ENCODE assay signal across 22 mouse cellular contexts in genomic region chr9:117717346-117717745, GRCm38 (mm10).
A peak's percentile ranks its signal among the peaks of the same experiment; 100 is the strongest.
DNase-seq lines count a peak whose midpoint lies in the region; ATAC-seq and TF ChIP-seq lines count a peak whose summit lies in the region.
"Had no signal": no experiment of that assay in that cellular context is flagged by ENCODE, and none has a peak within 500 bp of the region (broad histone marks: within the 10 kb centered on the region; RNA-seq: fewer than 3 reads in every experiment).

No protein-coding gene starts in this region.

- H3K27me3 ChIP-seq in intestine, postnatal 0 days (replicated peaks; ENCODE audit: control insufficient read depth, insufficient read depth, low read length) = no peaks in the 10 kb centered on the region
- H3K27me3 ChIP-seq: embryonic facial prominence, embryonic 13.5 days; forebrain, embryonic 13.5 days; hindbrain, embryonic 15.5 days had no signal

- ATAC-seq in intestine, postnatal 0 days = no peak
- ATAC-seq: activated CD4-positive, CD25-positive, alpha-beta regulatory T cell, adult 4 months; forebrain, embryonic 13.5 days; forebrain, postnatal 0 days; intestine, embryonic 16.5 days had no signal

- no peak overlapping the region for H3K27ac ChIP-seq in intestine, postnatal 0 days (ENCODE audit: low read depth, low read length)
- no peak overlapping the region for H3K27ac ChIP-seq in gastrocnemius, adult 2 months
- H3K27ac ChIP-seq: embryonic facial prominence, embryonic 13.5 days; forebrain, embryonic 13.5 days; heart, embryonic 10.5 days; hindbrain, embryonic 15.5 days had no signal

- no peak overlapping the region for H3K9ac ChIP-seq in intestine, postnatal 0 days (ENCODE audit: low read depth, low read length)
- H3K9ac ChIP-seq: embryonic facial prominence, embryonic 13.5 days; forebrain, embryonic 13.5 days; forebrain, postnatal 0 days; hindbrain, embryonic 15.5 days had no signal

- intact Hi-C loops in gastrocnemius, adult 2 months (cut with DNase I) = no loop called here
- intact Hi-C loops in left cerebral cortex, postnatal 14 days (cut with DNase I) = no loop called here

- no peaks in the 10 kb centered on the region for H3K4me1 ChIP-seq in intestine, postnatal 0 days (replicated peaks; ENCODE audit: control insufficient read depth, insufficient read depth, low read length)
- H3K4me1 ChIP-seq: forebrain, embryonic 13.5 days; hindbrain, embryonic 15.5 days had no signal

- H3K9me3 ChIP-seq in intestine, postnatal 0 days (ENCODE audit: control insufficient read depth) = no peaks in the 10 kb centered on the region
- H3K9me3 ChIP-seq: embryonic facial prominence, embryonic 13.5 days; forebrain, embryonic 13.5 days; heart, embryonic 10.5 days; hindbrain, embryonic 15.5 days had no signal

- H3K4me2 ChIP-seq in intestine, postnatal 0 days (replicated peaks; ENCODE audit: low read depth) = no peak overlapping the region
- H3K4me2 ChIP-seq: embryonic facial prominence, embryonic 13.5 days; forebrain, embryonic 13.5 days; hindbrain, embryonic 15.5 days had no signal

- peak; percentile 74 for DNase-seq in heart, adult 11 months
- DNase-seq in heart, postnatal 4 days = no peak
- peak; percentile 66 for DNase-seq in adrenal gland, adult 2 months
- DNase-seq in adrenal gland, postnatal 25 days = peak; percentile 32
- DNase-seq in spleen, adult 18-20 months = no peak
- no peak for DNase-seq in gastrocnemius, adult 2 months
- DNase-seq in left cerebral cortex, postnatal 14 days (ENCODE audit: low spot score in 2 of 2) = no peak
- DNase-seq: cerebellum, adult 18-20 months; cerebellum, adult 9-11 months; cerebellum, postnatal 36 days; forebrain, postnatal 0 days; gastrocnemius, postnatal 36 days; heart, adult 18-20 months; heart, postnatal 10 days; kidney, adult 8-10 months had no signal

- WGBS in intestine, postnatal 0 days = 72% methylated on average over 4 of the region's 4 CpGs

- TF ChIP-seq CTCF in intestine, postnatal 0 days (IDR thresholded peaks at IDR 0.05; ENCODE audit: low read depth) = no peak
- TF ChIP-seq CTCF in gastrocnemius, adult 2 months (IDR thresholded peaks at IDR 0.05) = no peak

- no peak overlapping the region for H3K4me3 ChIP-seq in intestine, postnatal 0 days (ENCODE audit: low read depth, low read length)
- no peak overlapping the region for H3K4me3 ChIP-seq in gastrocnemius, adult 2 months
- H3K4me3 ChIP-seq: embryonic facial prominence, embryonic 13.5 days; forebrain, embryonic 13.5 days; heart, embryonic 10.5 days; hindbrain, embryonic 15.5 days had no signal

- H3K36me3 ChIP-seq in intestine, postnatal 0 days (ENCODE audit: control insufficient read depth, insufficient read depth) = no peaks in the 10 kb centered on the region
- H3K36me3 ChIP-seq: embryonic facial prominence, embryonic 13.5 days; heart, embryonic 10.5 days; hindbrain, embryonic 15.5 days had no signal

Comparison
In these comparisons a context has a peak if more than half of its experiments do, and no peak if none do; other contexts are left out.
1. DNase-seq: peak in heart, adult 11 months (single experiment), adrenal gland, adult 2 months (single experiment) and adrenal gland, postnatal 25 days (single experiment); none in heart, postnatal 4 days (single experiment), spleen, adult 18-20 months (0 of 2), gastrocnemius, adult 2 months (single experiment) and left cerebral cortex, postnatal 14 days (0 of 2).